Mouse (Mus musculus) CH12.LX (cell line): ENCODE results near the gene Olfr1373. TPM values are rescaled to one million over a fixed set of nuclear protein-coding genes. Genes with fewer than 3 reads are reported as not detected.
"Not testable (repeated sequence)": the region's sequence is repeated elsewhere in the genome, so short reads cannot be mapped to it uniquely, and the experiment has no call there.

Experiments
- DNase-seq: peaks from one replicate; pipeline ENCODE4 v3.0.0-alpha.2; 2013; ENCODE audit errors: extremely low read depth
- H3K27ac ChIP-seq: 2 replicates; pipeline ENCODE4 v1.5.1; 2012; ENCODE audit warnings: low read depth, mild to moderate bottlenecking, control low read depth, moderate library complexity; ENCODE audit not compliant: insufficient read depth
- H3K27me3 ChIP-seq: replicated peaks from 2 replicates; pipeline ENCODE3; 2012; ENCODE audit warnings: inconsistent platforms
- H3K36me3 ChIP-seq, 2 experiments: replicated peaks in 1 of 2; 2 replicates each; pipeline versions ENCODE3 to v1.6.1; 2012; ENCODE audit warnings: inconsistent platforms in 1 of 2, low read length in 1 of 2, mild to moderate bottlenecking in 1 of 2, mixed read lengths in 1 of 2, moderate library complexity in 1 of 2; ENCODE audit not compliant: control insufficient read depth in 1 of 2, insufficient read depth in 1 of 2
- H3K4me1 ChIP-seq, 2 experiments: 2 replicates each; pipeline ENCODE4 v1.6.1; 2012; ENCODE audit warnings: inconsistent platforms in 1 of 2, moderate library complexity in 1 of 2; ENCODE audit not compliant: insufficient read depth in 2 of 2, control insufficient read depth in 1 of 2
- H3K4me2 ChIP-seq: 2 replicates; pipeline ENCODE4 v1.6.1; 2012; ENCODE audit warnings: low read depth, mild to moderate bottlenecking, control low read depth; ENCODE audit not compliant: poor library complexity, insufficient read depth, severe bottlenecking
- H3K4me3 ChIP-seq, 3 experiments: fragments of 150-350 bp in 1 of 3; sonication (generic) in 1 of 3; replicated peaks in 1 of 3; 2 replicates each; pipeline versions ENCODE3 to v1.5.1; 2011 to 2012; ENCODE audit warnings: low read depth in 2 of 3, low read length in 2 of 3, mild to moderate bottlenecking in 2 of 3, moderate library complexity in 2 of 3, control low read depth in 1 of 3, improper control_type of control experiment in 1 of 3, inconsistent platforms in 1 of 3, mixed read lengths in 1 of 3; ENCODE audit not compliant: poor library complexity in 1 of 3
- H3K79me2 ChIP-seq: replicated peaks from 2 replicates; pipeline ENCODE4 v1.6.1; 2012; ENCODE audit warnings: mild to moderate bottlenecking, moderate library complexity; ENCODE audit not compliant: control insufficient read depth, poor library complexity, insufficient read depth, severe bottlenecking; ENCODE audit errors: extremely low read depth
- H3K9ac ChIP-seq: 2 replicates; pipeline ENCODE4 v1.6.1; 2012; ENCODE audit warnings: low read depth, mild to moderate bottlenecking, control low read depth, moderate library complexity; ENCODE audit not compliant: insufficient read depth
- H3K9me3 ChIP-seq: replicated peaks from 2 replicates; pipeline ENCODE3; 2012; ENCODE audit warnings: low read length, inconsistent platforms, mixed read lengths
- BHLHE40 ChIP-seq: IDR thresholded peaks from 2 replicates; pipeline ENCODE4 v1.6.1; 2011; ENCODE audit warnings: mild to moderate bottlenecking, low read depth, low read length, improper control_type of control experiment
- CTCF ChIP-seq, 2 experiments: IDR thresholded peaks in 1 of 2; conservative IDR thresholded peaks in 1 of 2; 2 replicates each; pipeline ENCODE4 v1.5.1; 2011 to 2012; ENCODE audit warnings: low read depth in 2 of 2, low read length in 2 of 2, improper control_type of control experiment in 1 of 2, inconsistent platforms in 1 of 2, mild to moderate bottlenecking in 1 of 2, moderate library complexity in 1 of 2
- ELF1 ChIP-seq: IDR thresholded peaks from 2 replicates; pipeline ENCODE4 v1.6.1; 2014; ENCODE audit warnings: low read depth, mild to moderate bottlenecking, inconsistent platforms, low read length, improper control_type of control experiment
- GABPA ChIP-seq: IDR thresholded peaks from 2 replicates; pipeline ENCODE4 v1.6.1; 2012; ENCODE audit warnings: low read depth, low read length, improper control_type of control experiment, inconsistent platforms; ENCODE audit not compliant: insufficient replicate concordance
- IRF4 ChIP-seq: IDR thresholded peaks from 2 replicates; pipeline ENCODE4 v1.6.1; 2014; ENCODE audit warnings: low read depth, mild to moderate bottlenecking, inconsistent platforms, low read length, improper control_type of control experiment
- JUND ChIP-seq: conservative IDR thresholded peaks from 2 replicates; pipeline ENCODE4 v1.6.1; 2011; ENCODE audit warnings: low read depth, low read length, improper control_type of control experiment
- MYC ChIP-seq: IDR thresholded peaks from 2 replicates; pipeline ENCODE4 v1.6.1; 2011; ENCODE audit warnings: low read depth, mild to moderate bottlenecking, improper control_type of control experiment, low read length
- NELFE ChIP-seq: IDR thresholded peaks from 2 replicates; pipeline ENCODE4 v1.6.1; 2011; ENCODE audit warnings: low read depth, low read length, improper control_type of control experiment
- RAD21 ChIP-seq: IDR thresholded peaks from 2 replicates; pipeline ENCODE4 v1.6.1; 2011; ENCODE audit warnings: low read depth, mild to moderate bottlenecking, low read length, improper control_type of control experiment, moderate library complexity
- SIN3A ChIP-seq: IDR thresholded peaks from 2 replicates; pipeline ENCODE4 v1.6.1; 2012; ENCODE audit warnings: low read length, improper control_type of control experiment, inconsistent platforms
- SMC3 ChIP-seq: IDR thresholded peaks from 2 replicates; pipeline ENCODE4 v1.6.1; 2011; ENCODE audit warnings: low read depth, low read length, improper control_type of control experiment
- UBTF ChIP-seq: IDR thresholded peaks from 2 replicates; pipeline ENCODE4 v1.6.1; 2012; ENCODE audit warnings: low read depth, mild to moderate bottlenecking, inconsistent platforms, low read length, improper control_type of control experiment, moderate library complexity
- ZC3H11A ChIP-seq: IDR thresholded peaks from 2 replicates; pipeline ENCODE4 v1.6.1; 2012; ENCODE audit warnings: low read depth, mild to moderate bottlenecking, inconsistent platforms, low read length, improper control_type of control experiment
- ZKSCAN1 ChIP-seq: IDR thresholded peaks from 2 replicates; pipeline ENCODE4 v1.6.1; 2012; ENCODE audit warnings: low read depth, inconsistent platforms, low read length, improper control_type of control experiment, borderline replicate concordance
- dilution Hi-C: fragments of 300-500 bp; cut with MboI; formaldehyde crosslinking; loops from 2 replicates; pipeline ENCODE4 v1.14.3; 2020; ENCODE audit warnings: low sequenced_read_pairs; ENCODE audit not compliant: extremely low pct_unique_long_range_greater_than_20kb, extremely low pct_ligation_motif_present
- in situ Hi-C: fragments of 300-500 bp; cut with MboI; formaldehyde crosslinking; loops from 3 replicates; pipeline ENCODE4 v1.14.3; 2019; ENCODE audit warnings: low sequenced_read_pairs, low pct_ligation_motif_present, low pct_unique_long_range_greater_than_20kb, mixed read lengths
- polyA plus RNA-seq: library from polyadenylated mRNA; unstranded; fragments of >175 nt; gene quantifications from 2 replicates; pipeline ENCODE4 v1.2.1, GENCODE M21; 2012; ENCODE audit warnings: low read depth; ENCODE audit not compliant: insufficient read length
- total RNA-seq, 2 experiments: library from RNA; depleted of rRNA; stranded (reverse); fragments of 300-350 nt in 1 of 2; fragments of >200 nt in 1 of 2; gene quantifications; 2 replicates each; pipeline ENCODE4 v1.2.3; 2012 to 2014

Gene Olfr1373
- total and polyA plus RNA-seq, 3 experiments = not detected

- Histone ChIP-seq H3K4me2 (no peak overlapping the region), H3K4me1 (peaks cover 0 to 4% of the 10 kb centered on the region in 2 experiments; a peak in 1 of 4 replicates)
- TF ChIP-seq CTCF (conservative IDR thresholded peaks at IDR 0.05 in 1 of 2, IDR thresholded peaks at IDR 0.05 in 1 of 2; ENCODE audit: low read depth in 2 of 2, low read length in 2 of 2) (0 out of 4 replicates have a peak, but pooled peaks of 1 of the 2 experiments have one; percentile 3), ELF1 (no peak)
- TF ChIP-seq, all 38 proteins: peak for 1
- no peaks in the 10 kb centered on the region for H3K79me2 ChIP-seq
- no peak overlapping the region for H3K4me3 ChIP-seq
- no peak for DNase-seq
- dilution Hi-C loops (no loop called here), in situ Hi-C loops (no loop called here)
- H3K27me3 ChIP-seq = peaks cover 19% of the 10 kb centered on the region
- H3K9me3 ChIP-seq = no peaks in the 10 kb centered on the region
- H3K36me3 ChIP-seq = no peaks in the 10 kb centered on the region
- no peak overlapping the region for H3K9ac ChIP-seq
- H3K27ac ChIP-seq = no peak overlapping the region
Measured at GRCm38 (mm10) chr11:52167126-52167525, 21.8 kb upstream of the Olfr1373 start.

- in situ Hi-C loops = no loop called here
Measured at GRCm38 (mm10) chr11:52163926-52164325, 18.6 kb upstream of the Olfr1373 start.

GRCm38 (mm10) chr11:52143675-52144074 is 1.7 kb downstream of the Olfr1373 start:
- in situ Hi-C loops = loop anchor here (10.0 kb wide), 1 partner anchor 81 kb away; no protein-coding TSS in a partner anchor
- DNase-seq, H3K9me3 ChIP-seq, H3K27me3 ChIP-seq, H3K4me1 ChIP-seq, H3K79me2 ChIP-seq, dilution Hi-C loops, H3K36me3 ChIP-seq, H3K9ac ChIP-seq, H3K4me3 ChIP-seq, H3K27ac ChIP-seq: not testable (repeated sequence)
- H3K4me2 ChIP-seq = peak overlapping the region; percentile 25; the same call in 1 of the 2 replicates
- TF ChIP-seq MYC (0 out of 2 replicates have a peak, but pooled peaks have one; percentile 39), NELFE (peak; percentile 27; the same call in 1 of the 2 replicates), ZC3H11A (peak; percentile 40), RAD21 (peak; percentile 73), CTCF (conservative IDR thresholded peaks at IDR 0.05 in 1 of 2, IDR thresholded peaks at IDR 0.05 in 1 of 2; ENCODE audit: low read depth in 2 of 2, low read length in 2 of 2) (peak in 1 of 2 experiments; percentile 82; a peak in 2 of 4 replicates), SMC3 (peak; percentile 83)

More at GRCm38 (mm10) chr11:52163926-52164325, 18.6 kb upstream of the Olfr1373 start:
- no peak overlapping the region for H3K4me3 ChIP-seq
- no peaks in the 10 kb centered on the region for H3K36me3 ChIP-seq
- no peaks in the 10 kb centered on the region for H3K79me2 ChIP-seq
- H3K4me1 ChIP-seq = peaks cover 0 to 4% of the 10 kb centered on the region in 2 experiments; a peak in 1 of 4 replicates
- H3K27ac ChIP-seq = no peak overlapping the region
- H3K4me2 ChIP-seq = no peak overlapping the region
- H3K9me3 ChIP-seq = no peaks in the 10 kb centered on the region
- DNase-seq = no peak
- peaks cover 16% of the 10 kb centered on the region for H3K27me3 ChIP-seq
- TF ChIP-seq MYC = no peak
- no peak for TF ChIP-seq SIN3A
- no peak for TF ChIP-seq IRF4
- TF ChIP-seq SMC3 = no peak
- TF ChIP-seq GABPA = no peak
- TF ChIP-seq UBTF = no peak
- TF ChIP-seq BHLHE40 = no peak
- no peak for TF ChIP-seq ZKSCAN1
- TF ChIP-seq JUND = no peak
- dilution Hi-C loops = no loop called here
- no peak overlapping the region for H3K9ac ChIP-seq
